Mouse (Mus musculus) CH12.LX (cell line): ENCODE measurements at regions not wholly inside any gene's neighbourhood (a gene's known extent, or its start where the extent isn't known, plus 50 kb on each side); places are given as distances from the start of the nearest gene placed in this dataset.

Experiments
- DNase-seq: peaks from one replicate; pipeline ENCODE4 v3.0.0-alpha.2; 2013; ENCODE audit errors: extremely low read depth
- H3K27ac ChIP-seq: 2 replicates; pipeline ENCODE4 v1.5.1; 2012; ENCODE audit warnings: low read depth, mild to moderate bottlenecking, control low read depth, moderate library complexity; ENCODE audit not compliant: insufficient read depth
- H3K27me3 ChIP-seq: replicated peaks from 2 replicates; pipeline ENCODE3; 2012; ENCODE audit warnings: inconsistent platforms
- H3K36me3 ChIP-seq, 2 experiments: replicated peaks in 1 of 2; 2 replicates each; pipeline versions ENCODE3 to v1.6.1; 2012; ENCODE audit warnings: inconsistent platforms in 1 of 2, low read length in 1 of 2, mild to moderate bottlenecking in 1 of 2, mixed read lengths in 1 of 2, moderate library complexity in 1 of 2; ENCODE audit not compliant: control insufficient read depth in 1 of 2, insufficient read depth in 1 of 2
- H3K4me1 ChIP-seq, 2 experiments: 2 replicates each; pipeline ENCODE4 v1.6.1; 2012; ENCODE audit warnings: inconsistent platforms in 1 of 2, moderate library complexity in 1 of 2; ENCODE audit not compliant: insufficient read depth in 2 of 2, control insufficient read depth in 1 of 2
- H3K4me2 ChIP-seq: 2 replicates; pipeline ENCODE4 v1.6.1; 2012; ENCODE audit warnings: low read depth, mild to moderate bottlenecking, control low read depth; ENCODE audit not compliant: poor library complexity, insufficient read depth, severe bottlenecking
- H3K4me3 ChIP-seq, 3 experiments: fragments of 150-350 bp in 1 of 3; sonication (generic) in 1 of 3; replicated peaks in 1 of 3; 2 replicates each; pipeline versions ENCODE3 to v1.5.1; 2011 to 2012; ENCODE audit warnings: low read depth in 2 of 3, low read length in 2 of 3, mild to moderate bottlenecking in 2 of 3, moderate library complexity in 2 of 3, control low read depth in 1 of 3, improper control_type of control experiment in 1 of 3, inconsistent platforms in 1 of 3, mixed read lengths in 1 of 3; ENCODE audit not compliant: poor library complexity in 1 of 3
- H3K79me2 ChIP-seq: replicated peaks from 2 replicates; pipeline ENCODE4 v1.6.1; 2012; ENCODE audit warnings: mild to moderate bottlenecking, moderate library complexity; ENCODE audit not compliant: control insufficient read depth, poor library complexity, insufficient read depth, severe bottlenecking; ENCODE audit errors: extremely low read depth
- H3K9ac ChIP-seq: 2 replicates; pipeline ENCODE4 v1.6.1; 2012; ENCODE audit warnings: low read depth, mild to moderate bottlenecking, control low read depth, moderate library complexity; ENCODE audit not compliant: insufficient read depth
- H3K9me3 ChIP-seq: replicated peaks from 2 replicates; pipeline ENCODE3; 2012; ENCODE audit warnings: low read length, inconsistent platforms, mixed read lengths
- BHLHE40 ChIP-seq: IDR thresholded peaks from 2 replicates; pipeline ENCODE4 v1.6.1; 2011; ENCODE audit warnings: mild to moderate bottlenecking, low read depth, low read length, improper control_type of control experiment
- CHD1 ChIP-seq: IDR thresholded peaks from 2 replicates; pipeline ENCODE4 v1.6.1; 2012; ENCODE audit warnings: low read depth, low read length, improper control_type of control experiment, inconsistent platforms
- CHD2 ChIP-seq: IDR thresholded peaks from 2 replicates; pipeline ENCODE4 v1.6.1; 2011; ENCODE audit warnings: low read length, improper control_type of control experiment
- CTCF ChIP-seq, 2 experiments: IDR thresholded peaks in 1 of 2; conservative IDR thresholded peaks in 1 of 2; 2 replicates each; pipeline ENCODE4 v1.5.1; 2011 to 2012; ENCODE audit warnings: low read depth in 2 of 2, low read length in 2 of 2, improper control_type of control experiment in 1 of 2, inconsistent platforms in 1 of 2, mild to moderate bottlenecking in 1 of 2, moderate library complexity in 1 of 2
- E2F4 ChIP-seq: IDR thresholded peaks from 2 replicates; pipeline ENCODE4 v1.6.1; 2011; ENCODE audit warnings: low read depth, low read length, improper control_type of control experiment; ENCODE audit not compliant: insufficient replicate concordance
- ELF1 ChIP-seq: IDR thresholded peaks from 2 replicates; pipeline ENCODE4 v1.6.1; 2014; ENCODE audit warnings: low read depth, mild to moderate bottlenecking, inconsistent platforms, low read length, improper control_type of control experiment
- GABPA ChIP-seq: IDR thresholded peaks from 2 replicates; pipeline ENCODE4 v1.6.1; 2012; ENCODE audit warnings: low read depth, low read length, improper control_type of control experiment, inconsistent platforms; ENCODE audit not compliant: insufficient replicate concordance
- HCFC1 ChIP-seq: IDR thresholded peaks from 2 replicates; pipeline ENCODE4 v1.6.1; 2012; ENCODE audit warnings: low read depth, mild to moderate bottlenecking, inconsistent platforms, low read length, improper control_type of control experiment
- JUN ChIP-seq: IDR thresholded peaks from 2 replicates; pipeline ENCODE4 v1.6.1; 2011; ENCODE audit warnings: low read depth, mild to moderate bottlenecking, low read length, improper control_type of control experiment, moderate library complexity; ENCODE audit not compliant: insufficient read depth
- KAT2A ChIP-seq: IDR thresholded peaks from 2 replicates; pipeline ENCODE4 v1.6.1; 2012; ENCODE audit warnings: low read length, improper control_type of control experiment, inconsistent platforms; ENCODE audit not compliant: insufficient replicate concordance
- MAZ ChIP-seq: IDR thresholded peaks from 2 replicates; pipeline ENCODE4 v1.6.1; 2012; ENCODE audit warnings: low read depth, mild to moderate bottlenecking, inconsistent platforms, low read length, improper control_type of control experiment, moderate library complexity
- MEF2A ChIP-seq: IDR thresholded peaks from 2 replicates; pipeline ENCODE4 v1.6.1; 2014; ENCODE audit warnings: low read depth, mild to moderate bottlenecking, inconsistent platforms, low read length, improper control_type of control experiment, borderline replicate concordance
- MXI1 ChIP-seq: IDR thresholded peaks from 2 replicates; pipeline ENCODE4 v1.6.1; 2011; ENCODE audit warnings: mild to moderate bottlenecking, low read depth, low read length, improper control_type of control experiment
- NELFE ChIP-seq: IDR thresholded peaks from 2 replicates; pipeline ENCODE4 v1.6.1; 2011; ENCODE audit warnings: low read depth, low read length, improper control_type of control experiment
- POLR2A ChIP-seq: IDR thresholded peaks from 2 replicates; pipeline ENCODE4 v1.6.1; 2011; ENCODE audit warnings: low read depth, mild to moderate bottlenecking, improper control_type of control experiment, low read length
- POLR2AphosphoS2 ChIP-seq: IDR thresholded peaks from 2 replicates; pipeline ENCODE4 v1.6.1; 2011; ENCODE audit warnings: low read depth, low read length, improper control_type of control experiment
- RAD21 ChIP-seq: IDR thresholded peaks from 2 replicates; pipeline ENCODE4 v1.6.1; 2011; ENCODE audit warnings: low read depth, mild to moderate bottlenecking, low read length, improper control_type of control experiment, moderate library complexity
- RCOR1 ChIP-seq: conservative IDR thresholded peaks from 2 replicates; pipeline ENCODE4 v1.6.1; 2012; ENCODE audit warnings: low read depth, mild to moderate bottlenecking, inconsistent platforms, low read length, improper control_type of control experiment
- SIN3A ChIP-seq: IDR thresholded peaks from 2 replicates; pipeline ENCODE4 v1.6.1; 2012; ENCODE audit warnings: low read length, improper control_type of control experiment, inconsistent platforms
- SMC3 ChIP-seq: IDR thresholded peaks from 2 replicates; pipeline ENCODE4 v1.6.1; 2011; ENCODE audit warnings: low read depth, low read length, improper control_type of control experiment
- TBP ChIP-seq: conservative IDR thresholded peaks from 2 replicates; pipeline ENCODE4 v1.6.1; 2011; ENCODE audit warnings: low read depth, low read length, improper control_type of control experiment
- USF2 ChIP-seq: conservative IDR thresholded peaks from 2 replicates; pipeline ENCODE4 v1.6.1; 2011; ENCODE audit warnings: low read depth, low read length, improper control_type of control experiment
- ZC3H11A ChIP-seq: IDR thresholded peaks from 2 replicates; pipeline ENCODE4 v1.6.1; 2012; ENCODE audit warnings: low read depth, mild to moderate bottlenecking, inconsistent platforms, low read length, improper control_type of control experiment
- ZKSCAN1 ChIP-seq: IDR thresholded peaks from 2 replicates; pipeline ENCODE4 v1.6.1; 2012; ENCODE audit warnings: low read depth, inconsistent platforms, low read length, improper control_type of control experiment, borderline replicate concordance
- ZMIZ1 ChIP-seq: IDR thresholded peaks from 2 replicates; pipeline ENCODE4 v1.6.1; 2012; ENCODE audit warnings: low read depth, mild to moderate bottlenecking, inconsistent platforms, low read length, improper control_type of control experiment
- ZNF384 ChIP-seq: IDR thresholded peaks from 2 replicates; pipeline ENCODE4 v1.6.1; 2012; ENCODE audit warnings: low read depth, low read length, improper control_type of control experiment, inconsistent platforms
- dilution Hi-C: fragments of 300-500 bp; cut with MboI; formaldehyde crosslinking; loops from 2 replicates; pipeline ENCODE4 v1.14.3; 2020; ENCODE audit warnings: low sequenced_read_pairs; ENCODE audit not compliant: extremely low pct_unique_long_range_greater_than_20kb, extremely low pct_ligation_motif_present
- in situ Hi-C: fragments of 300-500 bp; cut with MboI; formaldehyde crosslinking; loops from 3 replicates; pipeline ENCODE4 v1.14.3; 2019; ENCODE audit warnings: low sequenced_read_pairs, low pct_ligation_motif_present, low pct_unique_long_range_greater_than_20kb, mixed read lengths

DNA sequence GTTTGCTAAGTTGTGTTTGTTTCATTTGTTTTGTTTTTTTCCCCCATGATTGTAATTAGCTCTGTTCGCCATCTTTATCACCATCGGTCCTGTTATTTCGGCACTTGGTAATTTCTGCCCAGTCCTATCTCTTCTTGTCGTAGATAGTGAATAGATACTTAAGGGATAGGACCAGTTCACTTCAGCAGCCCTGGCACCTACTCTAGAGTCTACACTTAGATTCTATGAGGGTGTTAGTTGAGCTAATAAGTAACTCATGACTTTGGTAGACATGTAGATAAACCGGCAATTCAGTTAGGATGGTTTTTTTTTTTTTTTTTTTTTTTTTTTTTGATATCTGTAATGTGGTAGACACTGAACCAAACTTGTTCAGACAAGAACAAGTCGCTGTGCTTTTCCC is 72.5 kb upstream of the Bmper start:
- no peaks in the 10 kb centered on the region for H3K36me3 ChIP-seq
- H3K27me3 ChIP-seq = no peaks in the 10 kb centered on the region
- no peak overlapping the region for H3K4me3 ChIP-seq
- TF ChIP-seq CTCF (conservative IDR thresholded peaks at IDR 0.05 in 1 of 2, IDR thresholded peaks at IDR 0.05 in 1 of 2; ENCODE audit: low read depth in 2 of 2, low read length in 2 of 2) = no peak
- TF ChIP-seq BHLHE40 = no peak
- TF ChIP-seq MXI1 = no peak
- TF ChIP-seq SIN3A = no peak
- H3K4me1 ChIP-seq = no peaks in the 10 kb centered on the region
- no peak for DNase-seq
- H3K9me3 ChIP-seq = no peaks in the 10 kb centered on the region
- H3K4me2 ChIP-seq = no peak overlapping the region
- dilution Hi-C loops = no loop called here
- H3K79me2 ChIP-seq = no peaks in the 10 kb centered on the region
- no peak overlapping the region for H3K27ac ChIP-seq
- in situ Hi-C loops = no loop called here
- no peak overlapping the region for H3K9ac ChIP-seq

DNA sequence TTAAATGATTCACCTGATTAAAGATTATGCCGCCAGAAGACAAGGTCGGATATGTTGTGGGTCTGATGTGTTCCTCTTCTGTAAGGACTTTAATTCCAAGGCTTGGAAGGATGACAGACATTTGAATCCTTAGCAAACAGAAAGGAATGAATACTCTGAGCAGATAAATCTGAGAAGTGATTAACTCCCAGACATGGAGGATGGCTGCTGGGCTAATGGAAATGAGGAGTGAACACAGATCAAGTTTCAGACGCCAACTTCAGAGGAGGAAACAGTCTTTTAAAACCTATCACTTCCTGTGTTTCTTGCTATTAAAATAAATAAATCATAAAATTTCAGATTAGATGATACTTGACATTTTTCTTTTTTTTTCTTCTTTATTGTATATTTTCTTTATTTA is 72.0 kb upstream of the Bmper start:
- in situ Hi-C loops = no loop called here

DNA sequence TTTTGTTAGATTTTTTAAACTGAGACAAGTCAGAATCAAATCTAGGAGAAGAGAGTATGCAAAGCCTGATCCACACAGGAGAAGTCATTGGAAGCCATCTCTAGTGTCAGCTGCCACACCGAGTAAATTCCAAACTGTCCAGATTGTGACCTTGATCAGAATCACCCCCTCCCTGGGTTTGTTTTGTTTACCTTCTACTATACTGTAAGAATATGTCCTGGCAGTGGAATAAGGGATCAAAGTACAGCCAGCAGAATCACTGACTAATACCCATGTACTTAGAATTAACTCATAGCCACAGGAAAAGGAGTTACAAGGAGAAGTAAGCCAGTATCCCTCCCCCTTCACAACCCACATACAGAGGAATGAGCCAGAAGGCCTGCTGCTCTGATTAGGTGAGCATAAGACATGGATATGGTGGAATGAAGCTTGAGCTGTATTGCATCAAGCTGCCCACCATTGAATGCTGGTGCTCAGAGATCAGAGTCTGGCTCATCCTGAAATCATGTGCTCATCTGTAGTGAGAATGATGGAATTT is 70.9 kb upstream of the Bmper start:
- no peak overlapping the region for H3K4me2 ChIP-seq
- no peaks in the 10 kb centered on the region for H3K4me1 ChIP-seq
- H3K9me3 ChIP-seq = no peaks in the 10 kb centered on the region
- H3K79me2 ChIP-seq = no peaks in the 10 kb centered on the region
- no peaks in the 10 kb centered on the region for H3K36me3 ChIP-seq
- in situ Hi-C loops = no loop called here
- no peak overlapping the region for H3K27ac ChIP-seq
- H3K9ac ChIP-seq = no peak overlapping the region
- TF ChIP-seq SIN3A = no peak
- TF ChIP-seq ZNF384 = no peak
- TF ChIP-seq CHD2 = no peak
- TF ChIP-seq MAZ = no peak
- TF ChIP-seq POLR2A = no peak
- no peak for TF ChIP-seq E2F4
- TF ChIP-seq HCFC1 = no peak
- TF ChIP-seq CTCF (conservative IDR thresholded peaks at IDR 0.05 in 1 of 2, IDR thresholded peaks at IDR 0.05 in 1 of 2; ENCODE audit: low read depth in 2 of 2, low read length in 2 of 2) = no peak
- TF ChIP-seq ZC3H11A = no peak
- TF ChIP-seq ZKSCAN1 = no peak
- TF ChIP-seq MEF2A = no peak
- TF ChIP-seq GABPA = no peak
- TF ChIP-seq USF2 = no peak
- TF ChIP-seq KAT2A = no peak
- no peak for TF ChIP-seq RCOR1
- TF ChIP-seq SMC3 = no peak
- TF ChIP-seq, all 38 proteins: peak for 0
- no peak overlapping the region for H3K4me3 ChIP-seq
- dilution Hi-C loops = no loop called here
- no peaks in the 10 kb centered on the region for H3K27me3 ChIP-seq
- no peak for DNase-seq

More for the DNA sequence above, 72.0 kb upstream of the Bmper start:
- no peak overlapping the region for H3K27ac ChIP-seq
- no peak overlapping the region for H3K4me2 ChIP-seq
- H3K4me3 ChIP-seq = no peak overlapping the region
- DNase-seq = no peak
- H3K79me2 ChIP-seq = no peaks in the 10 kb centered on the region
- H3K9me3 ChIP-seq = no peaks in the 10 kb centered on the region
- H3K4me1 ChIP-seq = no peaks in the 10 kb centered on the region
- no peaks in the 10 kb centered on the region for H3K27me3 ChIP-seq
- no peaks in the 10 kb centered on the region for H3K36me3 ChIP-seq
- no peak overlapping the region for H3K9ac ChIP-seq
- TF ChIP-seq TBP (no peak), SMC3 (no peak), RAD21 (no peak), ELF1 (no peak), JUN (no peak), HCFC1 (no peak), CHD1 (no peak), ZMIZ1 (no peak), CTCF (conservative IDR thresholded peaks at IDR 0.05 in 1 of 2, IDR thresholded peaks at IDR 0.05 in 1 of 2; ENCODE audit: low read depth in 2 of 2, low read length in 2 of 2) (no peak), POLR2AphosphoS2 (no peak), ZKSCAN1 (no peak), CHD2 (no peak), ZC3H11A (no peak), SIN3A (no peak), RCOR1 (no peak), MAZ (no peak), NELFE (no peak)
- TF ChIP-seq, all 38 proteins: peak for 0
- dilution Hi-C loops = no loop called here
